Comparison of ENCODE assay signal across 14 mouse cellular contexts in the genomic region with DNA sequence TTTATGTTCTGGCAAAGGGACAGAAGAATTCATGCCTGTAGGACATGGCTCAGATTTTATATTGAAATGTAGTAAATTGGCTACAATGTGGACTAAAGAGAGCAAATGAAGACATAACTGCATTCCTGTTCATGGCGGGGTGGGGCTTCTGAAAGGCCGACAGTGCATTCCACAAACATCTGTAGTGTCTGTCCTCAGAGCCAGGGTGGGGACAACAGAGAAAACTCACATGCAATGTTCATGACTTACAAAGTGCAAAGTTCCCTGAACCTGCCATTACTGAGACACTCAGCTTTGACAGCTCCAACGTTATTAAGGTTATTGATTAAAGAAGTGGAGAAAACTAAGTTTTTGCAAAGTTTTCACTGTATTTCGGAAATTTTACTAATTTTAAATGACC.
"Had no signal": no experiment of that assay in that cellular context is flagged by ENCODE, and none has a peak within 500 bp of the region (broad histone marks: within the 10 kb centered on the region; RNA-seq: fewer than 3 reads in every experiment).

No protein-coding gene starts in this region.

- H3K4me3 ChIP-seq: left cerebral cortex, adult 2 months; lung, embryonic 15.5 days; megakaryocyte, embryonic 14.5 days; midbrain, embryonic 10.5 days; midbrain, embryonic 13.5 days had no signal

- DNase-seq: kidney, postnatal 10 days; layer of hippocampus, postnatal 36 days; lung, adult 18-20 months; lung, postnatal 10 days; lung, postnatal 36 days; thymus, adult 18-20 months; thymus, postnatal 36 days had no signal

- H3K9ac ChIP-seq: liver, embryonic 14.5 days; lung, embryonic 15.5 days; midbrain, embryonic 13.5 days had no signal

- H3K9me3 ChIP-seq: lung, embryonic 15.5 days; megakaryocyte, embryonic 14.5 days; midbrain, embryonic 10.5 days; midbrain, embryonic 13.5 days had no signal

- H3K27ac ChIP-seq: left cerebral cortex, adult 2 months; liver, embryonic 14.5 days; lung, embryonic 15.5 days; midbrain, embryonic 10.5 days; midbrain, embryonic 13.5 days had no signal

- ATAC-seq: midbrain, embryonic 13.5 days; midbrain, embryonic 16.5 days had no signal

- H3K4me2 ChIP-seq: lung, embryonic 15.5 days; midbrain, embryonic 13.5 days had no signal

- H3K27me3 ChIP-seq: lung, embryonic 15.5 days; megakaryocyte, embryonic 14.5 days; midbrain, embryonic 13.5 days had no signal

- H3K4me1 ChIP-seq: lung, embryonic 15.5 days; midbrain, embryonic 13.5 days had no signal
